Mouse (Mus musculus) cerebellum, adult 9-11 months (tissue): ENCODE results near the gene Mogat2.

ENCODE experiments used
- DNase-seq: peaks from one replicate; pipeline ENCODE4 v3.0.0; 2022

The Mogat2 gene

DNA sequence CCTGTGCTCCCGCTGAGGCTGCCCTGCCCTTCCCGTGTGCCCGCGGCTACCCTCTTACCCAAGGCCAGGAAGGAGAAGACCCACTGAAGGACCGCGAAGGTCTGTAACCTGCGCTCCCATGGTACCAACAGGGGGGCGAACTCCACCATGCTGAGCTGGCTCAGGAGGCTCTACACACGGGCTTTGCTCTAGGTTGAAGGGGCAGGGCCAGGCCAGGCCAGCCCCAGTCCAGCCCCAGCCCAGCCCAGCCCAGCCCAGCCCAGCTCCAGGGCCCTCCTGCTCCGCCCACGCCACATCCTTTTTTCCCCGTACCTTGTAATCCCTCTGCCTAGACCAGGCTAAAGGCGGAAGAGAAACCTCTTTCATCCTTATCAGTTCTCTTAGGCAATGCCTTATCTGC, at the start of gene Mogat2:
Gene Mogat2, minus strand, starts transcription at position 203 of the 400 bp plus-strand sequence.
- no peak for DNase-seq

GRCm38 (mm10) chr7:99287287-99287686, 48.9 kb upstream of the Mogat2 start:
- DNase-seq: no peak

GRCm38 (mm10) chr7:99279586-99279985, 41.2 kb upstream of the Mogat2 start:
- no peak for DNase-seq

DNA sequence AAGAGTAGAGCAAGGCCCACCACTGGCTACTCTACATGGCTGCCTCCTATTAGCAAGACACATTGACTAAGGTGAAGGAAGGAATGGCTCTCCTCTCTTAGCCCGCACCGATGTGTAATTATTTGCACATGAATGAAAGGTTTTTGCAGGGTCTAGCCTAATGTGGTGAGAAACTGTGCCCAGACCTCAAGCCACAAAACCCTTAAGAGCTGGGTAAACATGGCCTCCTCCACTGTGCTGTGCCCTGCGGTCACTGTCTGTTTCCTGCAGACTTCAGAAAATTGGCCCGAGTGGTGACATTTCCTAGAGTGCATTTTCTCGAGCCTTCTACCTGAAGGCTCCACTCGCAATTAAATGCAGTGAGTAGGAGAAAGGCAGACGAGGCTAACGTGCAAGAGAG, 39.9 kb upstream of the Mogat2 start:
- DNase-seq: no peak

GRCm38 (mm10) chr7:99276679-99277078, 38.3 kb upstream of the Mogat2 start:
- DNase-seq: no peak

DNA sequence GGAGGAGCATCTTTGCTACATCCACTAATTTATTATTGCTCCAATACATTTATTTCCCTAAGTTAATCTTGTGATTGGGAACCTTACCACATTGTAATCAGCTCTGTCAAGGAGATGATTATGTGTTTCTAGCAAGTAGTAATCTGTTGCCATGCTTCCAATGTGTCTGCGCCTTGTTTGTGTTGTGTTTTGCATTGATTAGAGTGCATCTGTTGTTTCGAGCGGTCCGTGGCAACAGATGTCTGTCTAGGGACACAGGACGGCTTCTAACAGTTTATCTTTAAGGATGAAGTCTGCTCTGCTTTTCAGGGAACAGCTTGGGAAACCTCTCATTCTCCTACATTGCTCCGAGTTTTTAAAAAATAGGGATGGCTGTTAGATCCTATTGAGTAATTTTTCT, 36.7 kb upstream of the Mogat2 start:
- no peak for DNase-seq

DNA sequence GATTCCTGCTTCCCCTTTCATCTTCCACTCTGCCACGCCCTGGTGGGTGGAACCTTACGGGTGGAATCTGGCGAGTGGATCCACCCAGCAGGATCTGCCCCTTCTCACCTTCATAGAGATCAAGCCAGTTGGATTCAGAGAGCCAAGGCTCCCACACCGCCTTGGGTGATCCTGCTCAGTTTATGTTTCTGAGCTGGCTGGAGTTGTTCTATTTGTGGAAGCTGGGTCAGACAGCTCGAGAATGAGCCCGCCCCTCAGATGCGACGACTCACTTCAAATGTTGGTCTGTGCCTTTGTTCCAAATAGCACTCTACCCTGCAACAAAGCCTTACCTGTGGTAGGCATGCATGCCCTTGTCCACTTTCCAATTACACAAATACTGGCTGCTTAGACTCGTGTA, 33.2 kb upstream of the Mogat2 start:
- no peak for DNase-seq

GRCm38 (mm10) chr7:99268951-99269945, 30.8 kb upstream of the Mogat2 start:
- DNase-seq: peak; percentile 40

GRCm38 (mm10) chr7:99268506-99268900, 30.1 kb upstream of the Mogat2 start:
- DNase-seq: no peak

- DNase-seq: peak; percentile 79
Observed at GRCm38 (mm10) chr7:99267897-99268505, 29.6 kb upstream of the Mogat2 start.

DNA sequence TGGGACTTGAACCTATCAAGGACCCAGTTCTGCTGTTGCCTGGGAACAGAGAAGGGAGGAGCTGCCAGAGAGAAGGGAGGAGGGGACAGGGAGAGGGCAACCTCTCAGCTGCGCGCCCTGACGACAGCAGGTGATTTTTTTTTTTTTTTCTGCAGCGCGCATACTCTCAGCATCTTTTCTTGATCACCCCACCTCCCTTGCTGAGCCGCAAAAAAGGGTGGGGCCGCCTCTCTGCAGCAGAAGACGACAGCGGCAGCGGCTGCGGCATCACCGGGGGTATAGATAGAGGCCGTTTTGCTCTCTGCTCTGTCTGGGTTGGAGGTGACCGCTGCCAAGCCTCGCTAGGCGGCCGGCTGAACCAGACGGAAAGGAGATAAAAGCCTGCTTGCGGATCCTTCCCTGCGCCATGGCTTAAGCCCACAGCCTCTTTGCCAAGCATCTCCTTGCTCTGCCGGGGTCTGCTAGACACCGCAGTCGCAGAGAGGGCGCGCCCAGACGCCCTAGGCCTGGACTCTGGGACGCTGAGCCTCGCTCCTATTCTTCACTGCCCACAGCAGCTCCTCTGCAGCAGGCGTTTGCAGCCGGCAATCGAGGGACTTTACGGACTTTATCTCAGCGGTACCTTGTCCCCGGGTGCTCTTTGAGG, 29.0 kb upstream of the Mogat2 start, which contains the start of gene Map6:
Gene Map6, plus strand, starts transcription at position 197 of the 646 bp plus-strand sequence.
- peak; percentile 88 for DNase-seq

DNA sequence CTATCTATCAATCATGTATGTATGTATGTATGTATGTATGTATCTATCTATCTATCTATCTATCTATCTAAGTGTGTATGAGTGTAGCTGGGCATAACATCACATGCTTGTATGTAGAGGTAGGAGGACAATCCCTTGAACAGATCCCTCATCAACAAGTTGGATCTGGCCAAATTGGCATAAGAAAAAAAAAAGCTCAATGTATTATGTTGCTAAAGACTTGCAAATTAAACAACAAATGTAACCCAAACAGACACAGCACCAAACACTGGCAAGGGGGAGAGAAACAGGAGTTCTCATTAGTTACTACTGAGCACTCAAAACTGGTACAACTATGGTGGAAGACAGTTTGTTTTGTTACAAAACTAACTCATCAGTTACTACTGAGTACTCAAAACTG, 26.2 kb upstream of the Mogat2 start:
- DNase-seq: no peak

DNA sequence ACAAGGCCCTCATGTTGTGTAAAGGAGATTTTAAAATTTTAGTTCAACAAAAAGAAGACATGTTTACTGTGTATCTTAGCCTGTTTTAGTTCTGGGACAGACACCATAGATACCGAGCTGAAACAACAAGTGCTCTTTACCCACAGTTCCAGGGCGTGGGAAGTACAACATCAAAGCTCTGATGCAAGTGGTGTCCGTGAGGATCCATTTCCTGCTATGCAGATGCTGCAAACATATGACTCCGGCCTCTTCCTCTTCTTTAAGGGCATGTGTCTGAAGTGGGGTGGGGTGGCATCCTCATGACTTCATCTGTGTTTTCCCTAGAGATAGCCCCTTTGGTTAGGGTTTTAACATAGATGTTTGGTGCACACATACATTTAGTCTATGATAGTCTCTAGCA, 25.1 kb upstream of the Mogat2 start:
- DNase-seq: no peak

DNA sequence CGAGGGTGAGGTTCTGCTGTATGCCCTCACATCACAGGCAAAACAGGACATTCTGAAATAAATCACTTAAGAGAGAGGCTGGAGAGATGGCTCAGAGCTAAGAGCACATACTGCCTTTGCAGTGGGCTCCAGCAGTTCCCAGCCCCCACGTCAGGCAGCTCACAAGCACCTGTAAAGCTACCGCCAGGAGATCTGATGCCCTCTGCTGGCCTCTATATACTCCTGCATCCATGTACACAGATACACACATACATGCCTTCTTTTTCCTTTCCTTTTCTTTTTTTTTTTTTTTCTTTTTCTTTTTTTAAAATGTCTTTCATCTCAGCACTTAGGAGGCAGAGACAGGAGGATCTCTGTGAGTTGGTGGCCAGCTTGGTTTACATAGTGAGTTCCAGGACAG, 23.5 kb upstream of the Mogat2 start:
- no peak for DNase-seq

- DNase-seq: no peak
Observed at GRCm38 (mm10) chr7:99255006-99255405, 16.6 kb upstream of the Mogat2 start.

DNA sequence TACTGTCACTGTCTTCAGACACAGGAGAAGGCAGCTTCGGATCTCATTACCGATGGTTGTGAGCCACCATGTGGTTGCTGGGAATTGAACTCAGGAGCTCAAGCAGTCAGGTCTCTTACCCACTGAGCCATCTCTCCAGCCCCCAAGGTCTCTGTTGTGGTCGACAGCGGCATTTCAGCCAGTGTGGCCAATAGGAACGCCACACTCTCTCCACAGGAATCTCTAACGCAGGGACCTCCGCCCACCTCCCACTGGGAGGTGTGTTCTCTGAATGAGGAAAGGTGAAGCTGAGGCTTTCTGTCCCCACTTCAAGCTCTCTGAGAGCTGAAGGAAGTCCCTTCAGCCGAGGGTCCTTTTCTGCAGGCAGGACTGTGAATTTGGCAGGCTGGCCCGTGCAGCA, 12.0 kb upstream of the Mogat2 start:
- DNase-seq: no peak

GRCm38 (mm10) chr7:99249582-99249911, 11.1 kb upstream of the Mogat2 start:
- DNase-seq: peak; percentile 33

- DNase-seq: no peak
Observed at GRCm38 (mm10) chr7:99248906-99249581, 10.6 kb upstream of the Mogat2 start.

- DNase-seq: no peak
Observed at GRCm38 (mm10) chr7:99248157-99248742, 9.8 kb upstream of the Mogat2 start.

- no peak for DNase-seq
Observed at GRCm38 (mm10) chr7:99242097-99242496, 3.7 kb upstream of the Mogat2 start.

- DNase-seq: no peak
Observed at GRCm38 (mm10) chr7:99236888-99237660, 1.3 kb downstream of the Mogat2 start.

DNA sequence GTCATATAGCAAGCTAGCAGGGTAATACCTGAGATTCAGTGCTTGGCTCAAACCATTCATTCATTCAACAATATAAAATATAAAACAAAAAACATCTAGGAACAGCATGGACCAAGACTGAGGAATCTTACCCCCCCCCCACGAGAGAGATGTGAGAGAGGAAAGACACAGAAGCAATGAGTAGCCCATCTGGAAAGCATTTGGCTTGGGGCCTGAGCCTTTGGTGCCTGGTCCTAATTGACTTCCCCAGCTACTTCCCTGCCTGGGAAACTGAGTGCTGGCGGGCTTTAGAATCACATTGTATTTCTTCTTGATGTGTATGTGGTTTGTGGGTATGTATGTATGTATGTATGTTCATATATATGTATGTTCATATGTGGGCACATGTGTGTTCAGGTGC, 2.8 kb downstream of the Mogat2 start:
- no peak for DNase-seq
